Mouse (Mus musculus) cortical plate, adult 2 months (tissue): ENCODE results near the gene Klhl35.

Experiments used
- CTCF ChIP-seq: fragments of 200-500 bp; IDR thresholded peaks from 2 replicates; pipeline ENCODE4 v1.5.1; 2011; ENCODE audit warnings: mild to moderate bottlenecking, control low read depth, low read length; ENCODE audit not compliant: insufficient read depth; ENCODE audit errors: extremely low read depth
- POLR2A ChIP-seq: fragments of 200-500 bp; IDR thresholded peaks from 2 replicates; pipeline ENCODE4 v1.6.1; 2011; ENCODE audit warnings: mild to moderate bottlenecking, low read length, control low read depth; ENCODE audit not compliant: insufficient read depth; ENCODE audit errors: extremely low read depth

DNA sequence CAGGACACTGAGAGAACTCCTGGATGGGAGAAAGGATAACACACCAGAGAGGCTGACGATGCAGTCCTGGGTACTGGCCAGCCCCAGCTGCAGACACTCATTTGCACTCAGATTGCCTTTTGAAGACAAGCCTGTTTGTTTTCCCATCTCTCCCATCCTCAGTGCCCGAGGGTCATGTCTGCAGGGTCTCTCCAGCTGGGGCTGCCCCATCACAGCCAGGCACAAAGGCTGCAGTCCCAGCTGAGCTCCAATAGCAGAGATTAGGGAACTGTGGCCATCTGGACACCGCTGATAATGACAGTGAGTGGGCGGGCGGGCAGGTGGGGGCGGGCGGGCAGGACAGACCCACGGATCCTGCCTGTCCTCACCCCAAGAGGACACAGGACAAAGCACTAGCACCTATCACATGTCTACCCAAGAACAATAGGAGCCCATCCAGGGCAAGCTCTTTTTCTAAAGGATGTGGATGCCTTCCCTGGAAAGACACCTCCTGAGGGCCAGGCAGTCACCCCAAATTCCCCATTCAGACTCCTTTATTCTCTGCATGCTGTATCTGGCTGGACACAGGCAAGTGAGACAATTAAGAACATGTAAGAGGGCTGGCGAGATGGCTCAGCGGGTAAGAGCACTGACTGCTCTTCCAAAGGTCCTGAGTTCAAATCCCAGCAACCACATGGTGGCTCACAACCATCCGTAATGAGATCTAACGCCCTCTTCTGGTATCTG lies 9.2 kb downstream of the Klhl35 start:
- TF ChIP-seq CTCF (no peak), POLR2A (no peak)
